Mouse (Mus musculus): ENCODE data around the gene Gpr173. TPM values are rescaled to one million over a fixed set of nuclear protein-coding genes. Genes with fewer than 3 reads are reported as not detected.

Gene Gpr173
- polyA plus RNA-seq, 1 experiment: 0.47 TPM

DNA sequence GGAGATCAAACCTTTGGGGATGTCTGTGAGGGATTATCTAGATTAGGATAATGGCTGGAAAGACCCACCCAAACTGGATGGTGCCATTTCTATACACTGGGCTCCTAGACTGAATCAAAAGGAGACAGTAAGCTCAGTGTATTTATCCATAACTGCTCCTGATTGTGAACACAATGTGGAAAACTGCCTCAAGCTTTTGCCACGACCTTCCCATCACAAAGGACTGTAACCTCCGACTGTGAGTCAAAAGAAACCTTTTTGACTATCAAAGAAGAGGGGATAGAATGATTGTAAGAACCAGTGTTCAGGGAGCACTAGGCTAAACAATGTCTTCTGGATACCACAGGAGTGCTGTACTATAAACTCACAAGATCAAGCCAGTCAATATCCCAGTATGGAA, 62.3 kb downstream of the Gpr173 start:
- Histone ChIP-seq H3K27me3 (ENCODE audit: control insufficient read depth, insufficient read depth, low read length) (no peaks in the 10 kb centered on the region), H3K36me3 (ENCODE audit: control insufficient read depth, insufficient read depth, low read length) (no peaks in the 10 kb centered on the region), H3K4me3 (ENCODE audit: low read depth, low read length) (no peak overlapping the region), H3K27ac (ENCODE audit: insufficient read depth, low read depth, low read length) (no peak overlapping the region), H3K4me1 (ENCODE audit: control insufficient read depth, insufficient read depth, insufficient read length, low read length) (no peaks in the 10 kb centered on the region)
- TF ChIP-seq CTCF (IDR thresholded peaks at IDR 0.05; ENCODE audit: extremely low read depth, insufficient read length, insufficient replicate concordance, low read depth, low read length) (no peak), POLR2A (IDR thresholded peaks at IDR 0.05; ENCODE audit: low read depth, low read length) (no peak)
- WGBS: 84% methylated on average over 2 of the region's 2 CpGs

Other genes starting within 250 kb of the Gpr173 start
- 9.2 and 16.1 TPM in 2 replicates for gene Iqsec2, start 224.4 kb downstream of the Gpr173 start, polyA plus RNA-seq (2012; rRNA removed)
- 48.5 and 57.5 TPM in 2 replicates for gene Kdm5c, start 135.7 kb downstream of the Gpr173 start, polyA plus RNA-seq (2012; rRNA removed)
- 0.95 and 1.4 TPM in 2 replicates for gene Kantr, start 41.2 kb downstream of the Gpr173 start, polyA plus RNA-seq (2012; rRNA removed)
- 3.2 and 8.2 TPM in 2 replicates for gene Tspyl2, start 26.3 kb downstream of the Gpr173 start, polyA plus RNA-seq (2012; rRNA removed)
- not detected in 2 replicates for gene Cldn34a, start 194.6 kb upstream of the Gpr173 start, polyA plus RNA-seq (2012; rRNA removed)